Mouse (Mus musculus) liver, embryonic 14.5 days (tissue): ENCODE results near the gene Dnajb8.

ENCODE experiments used
- CTCF ChIP-seq: IDR thresholded peaks from 2 replicates; pipeline ENCODE4 v1.5.1; 2016; ENCODE audit warnings: antibody characterized with exemption, low read depth, control low read depth
- EP300 ChIP-seq: IDR thresholded peaks from 2 replicates; pipeline ENCODE4 v1.6.1; 2016; ENCODE audit warnings: antibody characterized with exemption, low read depth

GRCm38 (mm10) chr6:88210182-88210581 is 11.9 kb upstream of the Dnajb8 start:
- TF ChIP-seq CTCF = no peak
- no peak for TF ChIP-seq EP300
